Mouse (Mus musculus) adrenal gland, adult (tissue): ENCODE measurements around the gene Cntn4.

ENCODE experiments used
- DNase-seq, 2 experiments: peaks; one replicate each; pipeline ENCODE4 v3.0.0; 2022 to 2023; ENCODE audit warnings: low spot score in 1 of 2; ENCODE audit not compliant: inconsistent age in 2 of 2

The Cntn4 gene

GRCm38 (mm10) chr6:106454131-106454838, 776.8 kb downstream of the Cntn4 start:
- DNase-seq, result no peak

GRCm38 (mm10) chr6:106455616-106456015, 778.2 kb downstream of the Cntn4 start:
- DNase-seq, result no peak

- DNase-seq, result no peak
Observed at GRCm38 (mm10) chr6:106458166-106458565, 780.7 kb downstream of the Cntn4 start.

GRCm38 (mm10) chr6:106462403-106462802, 784.9 kb downstream of the Cntn4 start:
- no peak for DNase-seq

GRCm38 (mm10) chr6:106463857-106464256, 786.4 kb downstream of the Cntn4 start:
- DNase-seq, result no peak

- DNase-seq, result no peak
Observed at GRCm38 (mm10) chr6:106465766-106466165, 788.3 kb downstream of the Cntn4 start.

- no peak for DNase-seq
Observed at GRCm38 (mm10) chr6:106466267-106467029, 789.0 kb downstream of the Cntn4 start.

- no peak for DNase-seq
Observed at GRCm38 (mm10) chr6:106471840-106472608, 794.6 kb downstream of the Cntn4 start.

GRCm38 (mm10) chr6:106473871-106474270, 796.4 kb downstream of the Cntn4 start:
- DNase-seq, result no peak

- no peak for DNase-seq
Observed at GRCm38 (mm10) chr6:106481533-106481932, 804.1 kb downstream of the Cntn4 start.

- DNase-seq, result no peak
Observed at GRCm38 (mm10) chr6:106496303-106496702, 818.8 kb downstream of the Cntn4 start.

- DNase-seq, result no peak
Observed at GRCm38 (mm10) chr6:106499166-106499565, 821.7 kb downstream of the Cntn4 start.

GRCm38 (mm10) chr6:106503961-106504360, 826.5 kb downstream of the Cntn4 start:
- DNase-seq, result no peak

GRCm38 (mm10) chr6:106520367-106520766, 842.9 kb downstream of the Cntn4 start:
- DNase-seq, result no peak

GRCm38 (mm10) chr6:106543500-106543899, 866.0 kb downstream of the Cntn4 start:
- DNase-seq, result peak in 1 of 2 experiments; percentile 24

GRCm38 (mm10) chr6:106561649-106562048, 884.2 kb downstream of the Cntn4 start:
- no peak for DNase-seq

GRCm38 (mm10) chr6:106565316-106565715, 887.9 kb downstream of the Cntn4 start:
- no peak for DNase-seq

- no peak for DNase-seq
Observed at GRCm38 (mm10) chr6:106565769-106566459, 888.5 kb downstream of the Cntn4 start.

GRCm38 (mm10) chr6:106566929-106567621, 889.6 kb downstream of the Cntn4 start:
- no peak for DNase-seq

GRCm38 (mm10) chr6:106580124-106580523, 902.7 kb downstream of the Cntn4 start:
- DNase-seq, result no peak
